Mouse (Mus musculus) cortical plate, adult 2 months (tissue): ENCODE results near the gene Atxn7l1.

Experiments used
- CTCF ChIP-seq: fragments of 200-500 bp; IDR thresholded peaks from 2 replicates; pipeline ENCODE4 v1.5.1; 2011; ENCODE audit warnings: mild to moderate bottlenecking, control low read depth, low read length; ENCODE audit not compliant: insufficient read depth; ENCODE audit errors: extremely low read depth
- POLR2A ChIP-seq: fragments of 200-500 bp; IDR thresholded peaks from 2 replicates; pipeline ENCODE4 v1.6.1; 2011; ENCODE audit warnings: mild to moderate bottlenecking, low read length, control low read depth; ENCODE audit not compliant: insufficient read depth; ENCODE audit errors: extremely low read depth

DNA sequence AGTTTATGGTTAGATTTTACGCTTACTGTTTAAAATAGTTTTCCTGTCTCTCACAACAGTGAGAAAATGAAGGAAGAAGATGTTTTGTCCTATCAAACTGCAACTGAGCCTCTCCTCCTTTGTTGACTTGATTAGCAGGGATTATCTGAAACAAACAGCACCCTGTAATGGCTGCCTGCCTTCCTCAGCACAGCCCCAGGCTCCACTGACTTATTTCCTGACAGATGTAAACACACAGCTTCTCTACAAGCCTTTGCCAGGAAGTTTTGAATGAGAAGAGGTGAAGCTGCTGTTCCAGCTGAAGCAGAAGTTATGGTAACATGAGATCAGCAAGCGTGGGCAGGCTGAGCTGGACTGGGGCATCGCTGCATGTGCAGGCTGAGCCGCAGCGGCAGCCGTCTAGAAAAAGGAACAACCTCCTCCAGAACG is 255.8 kb downstream of the Atxn7l1 start:
- no peak for TF ChIP-seq CTCF
- TF ChIP-seq POLR2A = no peak
